Mouse (Mus musculus) ES-E14 (cell line): ENCODE data around the gene Chrm3.

Experiments used
- CHD2 ChIP-seq: IDR thresholded peaks from 2 replicates; pipeline ENCODE4 v1.6.1; 2014; ENCODE audit warnings: mild to moderate bottlenecking, low read depth, low read length, inconsistent platforms
- HCFC1 ChIP-seq: IDR thresholded peaks from 2 replicates; pipeline ENCODE4 v1.6.1; 2012; ENCODE audit warnings: low read length, inconsistent platforms, borderline replicate concordance; ENCODE audit not compliant: insufficient read depth

DNA sequence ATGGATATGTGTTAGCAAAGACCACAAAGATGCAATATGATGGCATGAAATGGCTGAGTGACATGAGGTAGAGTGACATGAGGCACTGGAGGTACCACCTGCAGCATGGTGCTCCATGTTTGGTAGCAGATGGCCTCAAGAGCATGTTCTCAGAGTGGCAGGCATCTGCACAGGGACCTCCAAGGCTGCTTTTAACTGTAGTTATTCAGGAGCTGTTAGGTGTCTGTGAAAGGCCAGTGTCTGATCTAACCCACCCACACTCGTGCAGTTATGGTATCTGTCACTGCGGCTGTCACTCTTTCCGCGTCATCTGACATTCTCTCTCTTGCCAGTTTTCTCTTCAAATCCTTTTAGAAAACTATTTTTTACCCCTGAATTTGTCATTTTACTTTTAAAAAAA is 411.6 kb downstream of the Chrm3 start:
- TF ChIP-seq HCFC1: no peak
- no peak for TF ChIP-seq CHD2
